Mouse (Mus musculus) liver, embryonic 11.5 days (tissue): ENCODE data around the gene Wnt11. TPM values are rescaled to one million over a fixed set of nuclear protein-coding genes. Genes with fewer than 3 reads are reported as not detected.

Experiments
- ATAC-seq: fragments of 200-750 bp; cut with Nextera tagmentation; replicated peaks from 2 replicates; pipeline ENCODE4 v1.8.0; 2017; ENCODE audit warnings: moderate number of reproducible peaks, mild to moderate bottlenecking, moderate TSS enrichment, moderate library complexity; ENCODE audit not compliant: low FRiP score
- DNase-seq: peaks from one replicate; pipeline ENCODE4 v3.0.0-alpha.2; 2017; ENCODE audit warnings: low spot score
- H3K27ac ChIP-seq: fragments of 300-500 bp; sonication (generic); 2 replicates; pipeline ENCODE4 v1.5.1; 2014; ENCODE audit warnings: mild to moderate bottlenecking, low read depth, low read length, control low read depth
- H3K27me3 ChIP-seq: fragments of 300-500 bp; sonication (generic); replicated peaks from 2 replicates; pipeline ENCODE4 v1.6.1; 2014; ENCODE audit warnings: low read length, mixed read lengths; ENCODE audit not compliant: control insufficient read depth, insufficient read depth
- H3K36me3 ChIP-seq: fragments of 300-500 bp; sonication (generic); 2 replicates; pipeline ENCODE4 v1.6.1; 2014; ENCODE audit warnings: mild to moderate bottlenecking, low read length, moderate library complexity, mixed read lengths; ENCODE audit not compliant: control insufficient read depth, insufficient read depth
- H3K4me1 ChIP-seq: fragments of 300-500 bp; sonication (generic); replicated peaks from 2 replicates; pipeline ENCODE4 v1.6.1; 2014; ENCODE audit warnings: low read length, mixed read lengths; ENCODE audit not compliant: control insufficient read depth, insufficient read depth
- H3K4me2 ChIP-seq: fragments of 300-500 bp; sonication (generic); 2 replicates; pipeline ENCODE4 v1.6.1; 2014; ENCODE audit warnings: mild to moderate bottlenecking, control low read depth, moderate library complexity
- H3K4me3 ChIP-seq: fragments of 300-500 bp; sonication (generic); 2 replicates; pipeline ENCODE4 v1.5.1; 2014; ENCODE audit warnings: low read depth, low read length, control low read depth
- H3K9ac ChIP-seq: fragments of 300-500 bp; sonication (generic); 2 replicates; pipeline ENCODE4 v1.6.1; 2014; ENCODE audit warnings: low read depth, low read length, control low read depth
- H3K9me3 ChIP-seq: fragments of 300-500 bp; sonication (generic); 2 replicates; pipeline ENCODE4 v1.6.1; 2016; ENCODE audit warnings: low read length, inconsistent platforms, mixed read lengths; ENCODE audit not compliant: control insufficient read depth
- WGBS: fragments of 180-500 bp; shearing (Covaris S2); extraction: QIAGEN DNeasy Blood & Tissue Kit; methylation state at CpG from one replicate; pipeline ENCODE4 v1.1.7; 2014; 5-methylcytosine and 5-hydroxymethylcytosine counted together
- polyA plus RNA-seq: library from polyadenylated mRNA; unstranded; fragments of >200 nt; fragmentation: Nextera tagmentation; extraction: Ambion mirVana; gene quantifications from 2 replicates; pipeline ENCODE4 v1.2.1, GENCODE M21; 2014

Gene Wnt11
- polyA plus RNA-seq, 1 experiment from 2014 or later = 8.0 TPM

DNA sequence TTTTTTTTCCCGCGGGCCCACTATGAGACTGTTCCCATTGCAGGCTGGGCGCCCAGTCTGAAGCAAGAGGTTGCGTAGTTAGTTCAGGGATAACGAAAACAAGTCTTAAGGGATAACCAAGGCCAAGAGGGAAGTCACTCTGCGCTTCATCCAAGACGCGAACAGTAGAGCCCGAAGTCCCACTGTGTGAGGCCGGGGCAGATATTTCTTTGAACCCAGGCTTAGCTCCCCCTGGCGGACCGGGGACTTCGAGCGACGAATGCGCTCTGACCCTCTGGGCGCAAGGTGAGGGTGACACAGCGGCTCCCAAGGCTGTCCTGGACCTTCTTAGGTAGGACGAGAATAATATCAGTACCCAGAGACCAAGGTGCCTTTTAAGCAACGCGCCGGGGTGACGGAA is 1.7 kb downstream of the Wnt11 start:
- DNase-seq = peak; percentile 69
- 2% methylated on average over 23 of the region's 23 CpGs for WGBS
- peaks cover 98% of the 10 kb centered on the region for H3K27me3 ChIP-seq
- no peak overlapping the region for H3K27ac ChIP-seq
- 0 out of 2 replicates have a peak, but pooled peaks cover 4% of the 10 kb centered on the region for H3K4me1 ChIP-seq
- no peaks in the 10 kb centered on the region for H3K36me3 ChIP-seq
- H3K4me2 ChIP-seq = peak overlapping the region; percentile 78
- no peak for ATAC-seq
- H3K4me3 ChIP-seq = peak overlapping the region; percentile 51
- H3K9me3 ChIP-seq = no peaks in the 10 kb centered on the region
- H3K9ac ChIP-seq = no peak overlapping the region

DNA sequence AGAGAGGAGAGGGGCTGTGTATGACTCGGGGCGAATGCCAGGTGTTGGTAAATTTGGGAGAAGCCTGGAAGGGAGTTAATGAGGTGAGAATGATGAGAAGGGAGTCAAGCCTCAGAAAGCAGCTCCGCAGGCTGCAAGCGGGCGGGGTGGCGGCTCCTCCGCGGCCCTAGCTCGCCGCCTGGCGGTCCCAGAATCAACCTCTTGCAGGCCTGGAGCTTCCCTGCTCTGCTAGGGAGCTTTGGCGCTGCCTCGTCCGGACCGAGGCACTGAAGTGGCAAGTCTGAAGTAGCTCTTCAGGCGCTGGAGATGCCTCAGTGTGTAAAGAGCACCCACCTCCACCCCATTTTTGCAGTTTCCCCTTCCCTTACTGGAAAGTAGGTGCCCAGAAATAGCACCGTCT is 3.0 kb downstream of the Wnt11 start:
- Histone ChIP-seq H3K4me3 (peak overlapping the region; percentile 48; the same call in 1 of the 2 replicates), H3K27ac (no peak overlapping the region), H3K27me3 (peaks cover 98% of the 10 kb centered on the region), H3K36me3 (no peaks in the 10 kb centered on the region), H3K4me2 (peak overlapping the region; percentile 71), H3K9me3 (no peaks in the 10 kb centered on the region), H3K9ac (no peak overlapping the region), H3K4me1 (peaks cover 11% of the 10 kb centered on the region)
- DNase-seq (peak; percentile 78), ATAC-seq (peak; percentile 46; the same call in 1 of the 2 replicates)
- WGBS = 1% methylated on average over 17 of the region's 17 CpGs

DNA sequence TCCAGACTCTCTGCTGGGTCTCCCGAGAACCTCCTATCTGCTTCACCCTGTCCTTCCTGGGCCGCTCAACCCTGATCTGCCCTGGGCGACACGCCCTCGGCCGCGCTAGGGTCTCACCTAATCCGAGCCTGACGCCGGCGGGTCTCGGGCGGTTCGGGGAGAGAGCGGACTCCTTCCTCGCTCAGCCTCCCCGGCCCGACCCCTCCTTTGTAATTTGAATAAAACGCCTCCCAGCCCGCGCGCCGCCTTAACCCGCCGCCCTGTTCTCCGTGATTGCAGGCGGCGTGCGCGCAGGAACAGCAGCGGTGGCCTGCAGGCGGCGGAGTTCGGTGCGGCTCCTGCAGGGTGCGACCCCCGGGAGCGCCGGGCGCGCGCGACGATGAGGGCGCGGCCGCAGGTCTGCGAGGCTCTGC is 3.8 kb downstream of the Wnt11 start:
- no peak overlapping the region for H3K9ac ChIP-seq
- WGBS = under 1% methylated on average over 48 of the region's 48 CpGs
- H3K4me3 ChIP-seq = peak overlapping the region; percentile 48
- H3K4me1 ChIP-seq = peaks cover 13% of the 10 kb centered on the region
- ATAC-seq = 0 out of 2 replicates have a peak, but pooled peaks have one; percentile 25
- peak; percentile 59 for DNase-seq
- H3K27me3 ChIP-seq = peaks cover 97% of the 10 kb centered on the region
- H3K27ac ChIP-seq = no peak overlapping the region
- peak overlapping the region; percentile 71 for H3K4me2 ChIP-seq
- H3K36me3 ChIP-seq = no peaks in the 10 kb centered on the region
- no peaks in the 10 kb centered on the region for H3K9me3 ChIP-seq

DNA sequence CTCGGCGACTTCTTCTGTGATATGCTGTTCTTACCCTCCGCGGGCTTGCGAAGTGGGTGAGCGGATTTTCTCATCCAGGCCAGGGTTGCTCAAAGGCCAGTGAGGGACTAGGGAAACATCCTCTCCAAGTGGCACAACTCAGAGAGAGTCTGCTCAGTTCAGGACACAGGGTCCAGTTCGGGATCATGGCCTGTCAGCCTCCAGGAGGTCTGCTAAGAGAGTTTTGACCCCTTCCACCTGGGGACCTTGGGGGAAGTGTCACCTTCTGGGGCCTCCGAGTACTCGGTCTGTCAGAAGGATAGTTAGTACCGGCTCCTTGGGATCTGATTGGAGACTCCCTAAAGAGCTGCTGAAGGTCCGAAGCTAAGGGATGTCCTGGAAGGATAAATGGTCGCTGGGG is 4.4 kb downstream of the Wnt11 start:
- Histone ChIP-seq H3K27ac (no peak overlapping the region), H3K4me1 (peaks cover 15% of the 10 kb centered on the region), H3K36me3 (no peaks in the 10 kb centered on the region), H3K9ac (no peak overlapping the region), H3K4me2 (peak overlapping the region; percentile 71), H3K9me3 (no peaks in the 10 kb centered on the region), H3K27me3 (peaks cover 92% of the 10 kb centered on the region), H3K4me3 (peak overlapping the region; percentile 48)
- ATAC-seq = no peak
- WGBS = 5% methylated on average over 12 of the region's 12 CpGs
- no peak for DNase-seq

DNA sequence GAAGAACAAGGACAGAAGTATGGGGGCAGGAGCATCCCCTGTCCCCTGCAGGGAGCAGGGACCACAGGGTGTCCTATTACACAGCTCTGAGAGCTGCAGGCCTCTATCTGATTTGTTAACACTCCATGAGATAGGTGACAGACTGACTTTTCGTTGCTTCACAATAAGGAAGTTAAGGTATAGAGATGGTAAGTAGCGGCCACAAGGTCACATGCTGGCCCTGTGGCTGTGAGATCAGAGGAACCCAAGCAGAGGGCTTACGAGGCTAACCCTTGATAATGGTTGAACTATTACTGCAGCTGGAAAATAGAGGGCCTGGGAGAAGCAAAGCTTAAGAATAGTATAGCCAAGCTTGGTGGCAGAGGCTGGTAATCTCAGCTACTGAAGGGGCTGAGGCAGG is 5.9 kb downstream of the Wnt11 start:
- no peak for ATAC-seq
- no peak overlapping the region for H3K9ac ChIP-seq
- peaks cover 78% of the 10 kb centered on the region for H3K27me3 ChIP-seq
- H3K4me1 ChIP-seq = peaks cover 13% of the 10 kb centered on the region
- H3K27ac ChIP-seq = no peak overlapping the region
- H3K36me3 ChIP-seq = no peaks in the 10 kb centered on the region
- H3K4me2 ChIP-seq = no peak overlapping the region
- no peaks in the 10 kb centered on the region for H3K9me3 ChIP-seq
- DNase-seq = no peak
- WGBS = 14% methylated on average over 3 of the region's 3 CpGs
- H3K4me3 ChIP-seq = no peak overlapping the region

DNA sequence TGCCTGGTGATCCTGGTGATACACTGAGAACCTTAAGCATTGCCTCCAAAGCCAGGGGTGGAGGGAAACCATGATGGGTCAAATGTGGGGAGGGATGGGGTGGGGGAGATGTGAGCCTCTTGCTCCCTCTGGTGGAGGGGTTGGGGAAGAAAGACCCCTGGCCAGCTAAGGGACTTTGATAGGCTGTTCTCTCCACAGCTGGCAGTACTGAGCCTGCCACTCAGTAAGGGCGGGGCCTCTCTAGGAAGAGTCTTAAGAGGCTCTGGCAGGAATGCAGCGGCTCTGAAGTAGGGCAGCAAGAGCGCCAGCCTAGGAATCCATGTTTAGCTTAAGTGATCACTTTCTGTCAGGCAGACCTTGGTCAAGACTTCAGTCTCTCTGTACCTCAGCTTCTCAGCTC is 6.9 kb downstream of the Wnt11 start:
- Histone ChIP-seq H3K27ac (no peak overlapping the region), H3K9ac (no peak overlapping the region), H3K4me3 (no peak overlapping the region), H3K9me3 (no peaks in the 10 kb centered on the region), H3K4me1 (peaks cover 13% of the 10 kb centered on the region), H3K4me2 (no peak overlapping the region), H3K36me3 (no peaks in the 10 kb centered on the region), H3K27me3 (peaks cover 70% of the 10 kb centered on the region)
- WGBS = 35% methylated on average over 3 of the region's 3 CpGs
- DNase-seq (no peak), ATAC-seq (no peak)

DNA sequence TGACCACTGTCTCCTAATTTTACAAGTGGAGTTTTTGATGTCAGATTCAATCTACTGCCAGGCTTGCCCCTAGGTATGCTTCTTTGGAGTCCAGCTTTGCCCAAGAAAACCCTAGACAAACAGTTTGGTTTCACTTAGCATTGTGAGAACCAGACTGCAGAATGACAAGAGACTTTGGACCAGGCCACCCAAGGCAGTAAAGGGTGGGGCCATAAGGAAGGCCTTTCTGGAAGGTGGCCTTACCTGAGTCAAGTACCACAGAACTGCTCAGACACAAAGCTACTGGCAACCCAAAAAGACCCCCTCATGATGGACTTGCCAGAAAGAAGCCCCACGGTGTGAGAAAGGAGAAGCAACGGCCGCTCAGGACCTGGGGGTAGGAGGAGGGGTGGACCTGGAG is 8.1 kb downstream of the Wnt11 start:
- Histone ChIP-seq H3K9me3 (no peaks in the 10 kb centered on the region), H3K4me2 (no peak overlapping the region), H3K36me3 (no peaks in the 10 kb centered on the region), H3K27me3 (peaks cover 61% of the 10 kb centered on the region), H3K4me3 (no peak overlapping the region), H3K4me1 (peaks cover 13% of the 10 kb centered on the region), H3K9ac (no peak overlapping the region), H3K27ac (no peak overlapping the region)
- WGBS = 70% methylated on average over 3 of the region's 3 CpGs
- DNase-seq (no peak), ATAC-seq (no peak)

DNA sequence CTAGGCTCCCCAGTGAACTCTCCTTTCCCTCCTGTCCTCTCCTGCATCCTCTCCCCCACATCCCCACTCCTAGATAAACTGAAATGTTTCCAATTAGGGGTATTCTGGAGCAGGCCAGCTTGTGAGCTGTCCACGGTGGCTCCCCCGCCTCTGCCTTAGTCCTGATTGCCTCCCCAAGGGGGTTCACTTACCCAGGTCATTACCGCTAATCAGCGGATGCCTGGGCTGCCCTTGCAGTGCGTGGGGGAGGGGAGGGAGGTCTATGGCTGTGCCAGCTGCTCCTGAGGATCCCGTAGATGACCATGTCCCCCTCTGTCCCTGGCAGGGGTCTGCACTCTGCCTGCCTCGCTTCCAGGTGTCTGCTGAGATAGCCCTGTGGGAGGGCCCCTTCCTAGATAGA is 8.7 kb downstream of the Wnt11 start:
- Histone ChIP-seq H3K4me2 (no peak overlapping the region), H3K9me3 (no peaks in the 10 kb centered on the region), H3K9ac (no peak overlapping the region), H3K4me1 (peaks cover 15% of the 10 kb centered on the region), H3K27me3 (peaks cover 54% of the 10 kb centered on the region), H3K36me3 (peaks cover 2% of the 10 kb centered on the region; the same call in 1 of the 2 replicates), H3K27ac (no peak overlapping the region), H3K4me3 (no peak overlapping the region)
- no peak for ATAC-seq
- 28% methylated on average over 7 of the region's 7 CpGs for WGBS
- DNase-seq = no peak

DNA sequence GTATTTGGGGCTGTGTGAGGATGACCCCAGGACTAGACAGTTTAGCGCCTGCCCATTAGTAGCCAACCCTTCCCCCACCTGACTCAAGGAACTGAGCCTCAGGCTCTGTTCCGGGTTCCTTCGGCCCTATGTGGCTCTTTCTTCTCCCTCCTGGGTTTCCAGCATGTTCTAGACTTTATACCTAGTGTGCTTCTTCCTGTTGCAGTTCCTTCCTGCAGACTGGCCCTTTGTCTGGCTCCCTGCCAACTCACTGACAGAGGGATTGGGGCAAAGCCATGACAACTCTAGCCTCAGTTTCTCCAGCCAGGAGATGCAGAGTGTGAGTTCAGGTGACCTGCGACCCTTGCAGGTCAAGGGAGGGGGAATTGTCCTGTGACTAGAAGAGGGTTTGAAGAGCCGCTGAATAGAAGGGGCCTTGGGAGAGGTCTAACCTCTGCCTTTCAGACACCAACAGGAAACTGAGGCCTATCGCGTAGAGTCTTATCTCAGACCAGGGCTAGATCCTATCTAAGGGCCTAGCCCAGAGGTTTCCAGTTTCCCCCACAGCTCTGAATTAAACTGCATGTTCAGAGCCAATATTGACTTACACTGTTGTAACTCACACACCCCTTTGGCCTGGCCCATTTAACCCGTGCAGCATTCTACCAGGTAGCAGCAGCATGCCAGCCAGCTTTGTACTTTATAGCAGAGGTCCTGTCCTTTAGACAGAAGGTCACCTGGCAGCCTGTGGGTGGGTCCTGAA is 14.2 kb downstream of the Wnt11 start:
- H3K9me3 ChIP-seq = no peaks in the 10 kb centered on the region
- peak overlapping the region; percentile 11; the same call in 1 of the 2 replicates for H3K27ac ChIP-seq
- no peak for DNase-seq
- H3K36me3 ChIP-seq = peaks cover 5% of the 10 kb centered on the region; the same call in 1 of the 2 replicates
- WGBS = 48% methylated on average over 8 of the region's 8 CpGs
- no peak overlapping the region for H3K4me3 ChIP-seq
- no peak overlapping the region for H3K9ac ChIP-seq
- peaks cover 9% of the 10 kb centered on the region for H3K4me1 ChIP-seq
- no peak overlapping the region for H3K4me2 ChIP-seq
- ATAC-seq = peak; percentile 46; the same call in 1 of the 2 replicates
- H3K27me3 ChIP-seq = peaks cover 5% of the 10 kb centered on the region; the same call in 1 of the 2 replicates
